8 mouse cellular contexts compared by ENCODE assay signal in the genomic region with DNA sequence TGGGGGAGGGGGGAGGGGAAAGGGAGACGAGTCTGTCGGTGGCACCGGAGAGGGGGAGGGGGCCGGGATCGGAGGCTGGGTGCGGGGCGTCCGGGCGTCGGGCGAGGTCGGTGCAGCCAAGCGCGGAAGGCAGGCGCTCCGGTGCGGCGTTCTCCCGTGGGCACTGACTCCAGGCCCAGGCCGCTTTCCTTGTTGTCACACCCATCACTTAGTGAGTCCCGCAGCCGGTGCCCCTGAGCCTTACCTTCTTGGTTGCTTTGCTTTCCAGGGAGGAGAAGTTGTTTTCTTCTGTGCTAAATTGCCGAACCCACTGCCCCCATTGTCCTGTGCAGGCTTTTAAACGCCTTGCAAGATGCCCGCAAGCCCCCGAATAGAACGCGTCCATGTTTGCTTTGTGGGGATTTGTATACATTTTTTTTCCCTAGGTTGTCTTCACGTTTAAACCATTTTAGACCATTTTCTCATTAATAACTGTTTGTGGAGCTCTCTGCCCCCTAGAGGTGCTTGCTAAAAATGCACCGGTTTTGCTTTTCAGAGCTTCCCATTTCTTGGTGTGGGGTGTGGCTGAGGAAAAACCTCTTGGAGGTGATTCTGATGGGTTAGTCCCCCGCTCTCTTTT. TPM values are rescaled to one million over a fixed set of nuclear protein-coding genes. Genes with fewer than 3 reads are reported as not detected.
DNase-seq lines count a peak whose midpoint lies in the region; ATAC-seq lines count a peak whose summit lies in the region.

No protein-coding gene starts in this region.

- DNase-seq in urinary bladder, adult 18-20 months (ENCODE audit: low spot score in 2 of 2) = peak; percentile 59 to 61
- no peak for DNase-seq in urinary bladder, adult 2 months (ENCODE audit: low spot score)
- peak; percentile 57 for DNase-seq in embryo, embryonic 11.5 days (ENCODE audit: low read depth, low spot score)
- peak; percentile 24 for DNase-seq in gastrocnemius, postnatal 25 days
- DNase-seq in intestine, embryonic 14.5 days (ENCODE audit: low spot score) = peak; percentile 85
- DNase-seq in left cerebral cortex, adult 9 months (ENCODE audit: low spot score in 2 of 2) = peak; percentile 35 to 84
- peak; percentile 72 for DNase-seq in right cerebral cortex, adult 18-20 months

- H3K4me2 ChIP-seq in intestine, embryonic 14.5 days (ENCODE audit: low read length) = peak overlapping the region; percentile 62

- H3K4me1 ChIP-seq in intestine, embryonic 14.5 days (replicated peaks; ENCODE audit: control insufficient read depth, insufficient read depth, low read length) = 0 out of 2 replicates have a peak, but pooled peaks cover 6% of the 10 kb centered on the region
- H3K4me1 ChIP-seq in megakaryocyte, embryonic 14.5 days = peaks cover 46% of the 10 kb centered on the region

- peak; percentile 79 for ATAC-seq in intestine, embryonic 14.5 days (replicated peaks; ENCODE audit: low FRiP score, low TSS enrichment, low read depth)

- under 1% methylated on average over 19 of the region's 31 CpGs for WGBS in intestine, embryonic 14.5 days

- H3K9ac ChIP-seq in intestine, embryonic 14.5 days (ENCODE audit: low read length) = peak overlapping the region; percentile 59

- no peaks in the 10 kb centered on the region for H3K36me3 ChIP-seq in intestine, embryonic 14.5 days (ENCODE audit: control insufficient read depth, insufficient read depth, low read length)
- peaks cover 29% of the 10 kb centered on the region for H3K36me3 ChIP-seq in megakaryocyte, embryonic 14.5 days (replicated peaks; ENCODE audit: low read length)

- peak overlapping the region; percentile 80 for H3K27ac ChIP-seq in intestine, embryonic 14.5 days (ENCODE audit: low read depth)

- peak overlapping the region; percentile 87 for H3K4me3 ChIP-seq in intestine, embryonic 14.5 days (ENCODE audit: low read depth, low read length)
- H3K4me3 ChIP-seq in megakaryocyte, embryonic 14.5 days (replicated peaks) = peak overlapping the region; percentile 100

- H3K9me3 ChIP-seq in intestine, embryonic 14.5 days (ENCODE audit: control insufficient read depth, low read length) = no peaks in the 10 kb centered on the region
- H3K9me3 ChIP-seq in megakaryocyte, embryonic 14.5 days = no peaks in the 10 kb centered on the region

- no peaks in the 10 kb centered on the region for H3K27me3 ChIP-seq in intestine, embryonic 14.5 days (replicated peaks; ENCODE audit: control insufficient read depth, insufficient read depth, low read length)
- H3K27me3 ChIP-seq in megakaryocyte, embryonic 14.5 days (replicated peaks) = no peaks in the 10 kb centered on the region

RNA-seq across cellular contexts. Expression of gene Kidins220, which starts 0.5 kb away (rescaled TPM):
- polyA plus RNA-seq in urinary bladder, adult 2 months (2012; rRNA removed) = 95.9 and 101 TPM in 2 replicates
- total RNA-seq in gastrocnemius, postnatal 25 days (2021) = 10 to 100 TPM; 43.8 to 50.9 TPM
- polyA plus RNA-seq in intestine, embryonic 14.5 days (2014; fragmentation: Nextera tagmentation; extraction: Ambion mirVana) = 28.5 and 29.1 TPM in 2 replicates
- 7.2 and 13.8 TPM in 2 replicates for polyA plus RNA-seq in megakaryocyte, embryonic 14.5 days (2012; ENCODE audit: insufficient read depth, low replicate concordance)
